Mouse (Mus musculus) mouse trophoblast stem cell (cell line): ENCODE data around the gene Slc25a34.

Experiments used
- in situ Hi-C, 2 experiments: fragments of 300-500 bp; cut with MseI, MboI; formaldehyde crosslinking; loops; 2 replicates in 1 of 2; 3 replicates in 1 of 2; pipeline ENCODE4 v1.15.1; 2025

Gene Slc25a34

GRCm38 (mm10) chr4:141591547-141591946 is 32.1 kb downstream of the Slc25a34 start:
- in situ Hi-C loops: no loop called here

- in situ Hi-C loops: no loop called here
Observed at GRCm38 (mm10) chr4:141583919-141584318, 39.7 kb downstream of the Slc25a34 start.

- in situ Hi-C loops: no loop called here
Observed at GRCm38 (mm10) chr4:141581051-141581450, 42.6 kb downstream of the Slc25a34 start.

- in situ Hi-C loops: no loop called here
Observed at GRCm38 (mm10) chr4:141578833-141579232, 44.8 kb downstream of the Slc25a34 start.

- in situ Hi-C loops: no loop called here
Observed at GRCm38 (mm10) chr4:141576877-141577276, 46.7 kb downstream of the Slc25a34 start.

GRCm38 (mm10) chr4:141576404-141576803 is 47.2 kb downstream of the Slc25a34 start:
- in situ Hi-C loops: no loop called here

GRCm38 (mm10) chr4:141574789-141575702 is 48.6 kb downstream of the Slc25a34 start:
- in situ Hi-C loops: no loop called here

GRCm38 (mm10) chr4:141573359-141573966 is 50.2 kb downstream of the Slc25a34 start:
- in situ Hi-C loops: no loop called here

- in situ Hi-C loops: no loop called here
Observed at GRCm38 (mm10) chr4:141572668-141573358, 50.8 kb downstream of the Slc25a34 start.

- in situ Hi-C loops: no loop called here
Observed at GRCm38 (mm10) chr4:141571934-141572333, 51.7 kb downstream of the Slc25a34 start.

- in situ Hi-C loops: no loop called here
Observed at GRCm38 (mm10) chr4:141571337-141571739, 52.3 kb downstream of the Slc25a34 start.

- in situ Hi-C loops: no loop called here
Observed at GRCm38 (mm10) chr4:141570821-141571220, 52.8 kb downstream of the Slc25a34 start.

- in situ Hi-C loops: no loop called here
Observed at GRCm38 (mm10) chr4:141570004-141570403, 53.6 kb downstream of the Slc25a34 start.

- in situ Hi-C loops: no loop called here
Observed at GRCm38 (mm10) chr4:141568966-141569365, 54.7 kb downstream of the Slc25a34 start.
